Mouse (Mus musculus): ENCODE results near the gene Rgl1. TPM values are rescaled to one million over a fixed set of nuclear protein-coding genes. Genes with fewer than 3 reads are reported as not detected.

Gene Rgl1
- total RNA-seq, 2 experiments from 2014 or later = 116 to 122 TPM

- no peak for DNase-seq
These were observed 181.2 kb downstream of the Rgl1 start for GRCm38 (mm10) chr1:152584933-152585332.

GRCm38 (mm10) chr1:152581127-152581905 lies 184.8 kb downstream of the Rgl1 start:
- DNase-seq = no peak

GRCm38 (mm10) chr1:152578944-152579343 lies 187.2 kb downstream of the Rgl1 start:
- no peak for DNase-seq

GRCm38 (mm10) chr1:152578108-152578721 lies 187.9 kb downstream of the Rgl1 start:
- no peak for DNase-seq

GRCm38 (mm10) chr1:152576614-152577144 lies 189.5 kb downstream of the Rgl1 start:
- no peak for DNase-seq

GRCm38 (mm10) chr1:152575096-152575495 lies 191.1 kb downstream of the Rgl1 start:
- DNase-seq = no peak

GRCm38 (mm10) chr1:152573470-152574059 lies 192.6 kb downstream of the Rgl1 start:
- no peak for DNase-seq

- DNase-seq = no peak
These were observed 193.2 kb downstream of the Rgl1 start for GRCm38 (mm10) chr1:152572755-152573469.

- DNase-seq = no peak
These were observed 194.8 kb downstream of the Rgl1 start for GRCm38 (mm10) chr1:152571340-152571739.

- DNase-seq = no peak
These were observed 195.5 kb downstream of the Rgl1 start for GRCm38 (mm10) chr1:152570681-152571080.

GRCm38 (mm10) chr1:152563282-152563681 lies 202.9 kb downstream of the Rgl1 start:
- no peak for DNase-seq

- no peak for DNase-seq
These were observed 203.3 kb downstream of the Rgl1 start for GRCm38 (mm10) chr1:152562877-152563276.

GRCm38 (mm10) chr1:152560477-152560876 lies 205.7 kb downstream of the Rgl1 start:
- peak; percentile 33 to 36 for DNase-seq

GRCm38 (mm10) chr1:152556576-152557281 lies 209.4 kb downstream of the Rgl1 start:
- DNase-seq = no peak

GRCm38 (mm10) chr1:152555944-152556573 lies 210.1 kb downstream of the Rgl1 start:
- peak; percentile 35 to 58 for DNase-seq

- no peak for DNase-seq
These were observed 212.1 kb downstream of the Rgl1 start for GRCm38 (mm10) chr1:152553912-152554547.

- no peak for DNase-seq
These were observed 215.2 kb downstream of the Rgl1 start for GRCm38 (mm10) chr1:152550973-152551372.

- no peak for DNase-seq
These were observed 215.6 kb downstream of the Rgl1 start for GRCm38 (mm10) chr1:152550544-152550943.

- DNase-seq = no peak
These were observed 217.0 kb downstream of the Rgl1 start for GRCm38 (mm10) chr1:152549061-152549738.

- DNase-seq = no peak
These were observed 222.5 kb downstream of the Rgl1 start for GRCm38 (mm10) chr1:152543449-152544159.
